Mouse (Mus musculus) inflammation-experienced regulatory T-cells (primary cell): ENCODE results near the gene Chrna9. TPM values are rescaled to one million over a fixed set of nuclear protein-coding genes. Genes with fewer than 3 reads are reported as not detected.

Experiments
- polyA plus RNA-seq, 2 experiments: library from polyadenylated mRNA; unstranded; fragments of 100-300 nt; shearing (Covaris generic); gene quantifications; one replicate each; pipeline ENCODE4 v1.2.1; 2017

Gene Chrna9
- 1 to 10 TPM; 1.1 to 2.6 TPM for polyA plus RNA-seq

GRCm38 (mm10) chr5:65934783-65935182 lies at the start of gene Chrna9:
TSS of gene Chrna9 (plus strand) at chr5:65934921.

DNA sequence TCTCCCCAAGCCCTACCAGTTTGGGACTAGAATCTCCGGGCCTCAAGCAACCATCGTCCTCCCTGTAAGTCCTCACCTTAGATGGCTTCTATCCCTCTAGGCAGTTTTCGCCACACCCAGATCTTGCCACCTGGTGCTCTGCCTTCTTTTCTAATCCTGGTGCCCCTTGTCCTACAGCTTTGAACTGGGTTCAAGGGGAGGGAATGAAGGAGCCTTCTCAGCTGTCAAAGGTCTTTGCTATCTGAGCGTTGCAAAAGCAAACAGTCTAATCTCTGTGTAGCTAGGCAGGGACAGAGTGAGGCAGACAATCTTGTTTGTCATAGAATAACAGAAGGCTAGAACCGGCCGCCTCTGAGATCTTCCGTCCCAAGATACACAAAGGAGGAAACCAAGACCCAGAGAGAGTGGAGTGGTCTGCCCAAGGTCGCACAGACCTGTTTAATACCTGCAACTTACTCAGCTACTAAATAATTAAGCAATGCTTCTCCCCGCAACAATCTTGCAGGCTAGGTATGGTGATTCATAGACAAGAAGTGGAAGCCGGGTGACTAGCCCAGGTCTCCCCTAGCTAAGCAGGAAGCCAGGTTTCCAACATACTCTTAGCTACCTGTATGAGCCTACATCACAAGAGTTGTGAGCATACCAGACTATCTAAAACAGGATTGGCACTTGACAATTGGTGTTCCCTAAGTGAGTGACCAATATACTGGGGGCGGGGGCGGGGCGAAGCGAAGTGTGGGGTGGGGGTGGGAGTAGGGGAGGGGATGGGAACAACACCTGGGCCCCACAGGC lies 69.6 kb downstream of the Chrna9 start, which contains the start of gene 9130230L23Rik:
9130230L23Rik (minus strand) TSS at position 152 of the 792 bp plus-strand sequence.

Other genes with a start within 250 kb of the Chrna9 start
- 100 to 1,000 TPM; 132 to 136 TPM for gene Pds5a, start 236.6 kb upstream of the Chrna9 start, polyA plus RNA-seq
- gene N4bp2, start 171.4 kb upstream of the Chrna9 start, polyA plus RNA-seq, result 10 to 100 TPM in 1 of 2 experiments, 1 to 10 TPM in 1; 8.8 to 13.1 TPM
- gene Rhoh, start 73.7 kb upstream of the Chrna9 start, polyA plus RNA-seq, result 100 to 1,000 TPM; 218 to 460 TPM
- 1 to 10 TPM in 1 of 2 experiments, under 1 TPM in 1; 0.74 to 7.7 TPM for gene 9130230L23Rik, start 69.4 kb downstream of the Chrna9 start, polyA plus RNA-seq
- 1 to 10 TPM in 1 of 2 experiments, under 1 TPM in 1; 0.92 to 2.7 TPM for gene Rbm47, start 238.2 kb downstream of the Chrna9 start, polyA plus RNA-seq